Mouse (Mus musculus): ENCODE measurements around the gene Adgrg3. TPM values are rescaled to one million over a fixed set of nuclear protein-coding genes. Genes with fewer than 3 reads are reported as not detected.
"Not testable (repeated sequence)": the region's sequence is repeated elsewhere in the genome, so short reads cannot be mapped to it uniquely, and the experiment has no call there.

Adgrg3 gene
- total RNA-seq, 2 experiments from 2014 or later, result 15.5 to 28.8 TPM

DNA sequence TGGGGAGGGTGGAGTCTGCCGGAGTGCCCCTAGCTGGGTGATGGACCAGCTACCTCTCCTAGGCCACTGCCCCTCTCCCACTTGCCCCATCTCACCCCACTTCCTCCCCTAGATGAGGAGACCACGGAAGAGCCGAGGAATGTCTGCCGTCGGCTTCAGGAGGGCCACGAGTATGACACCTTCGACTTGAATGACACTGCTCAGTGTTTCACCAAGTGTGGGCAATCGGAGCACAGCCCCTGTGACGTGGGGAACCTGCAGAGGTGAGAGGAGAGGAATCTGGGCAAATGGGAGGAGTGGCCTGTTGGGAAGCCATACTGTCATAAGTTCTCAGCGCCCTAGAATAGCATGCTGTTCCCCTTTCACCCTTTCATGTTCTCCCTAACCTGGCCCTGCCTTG, 3.3 kb downstream of the Adgrg3 start:
- peak; percentile 19 for ATAC-seq (ENCODE audit: poor library complexity, severe bottlenecking)

DNA sequence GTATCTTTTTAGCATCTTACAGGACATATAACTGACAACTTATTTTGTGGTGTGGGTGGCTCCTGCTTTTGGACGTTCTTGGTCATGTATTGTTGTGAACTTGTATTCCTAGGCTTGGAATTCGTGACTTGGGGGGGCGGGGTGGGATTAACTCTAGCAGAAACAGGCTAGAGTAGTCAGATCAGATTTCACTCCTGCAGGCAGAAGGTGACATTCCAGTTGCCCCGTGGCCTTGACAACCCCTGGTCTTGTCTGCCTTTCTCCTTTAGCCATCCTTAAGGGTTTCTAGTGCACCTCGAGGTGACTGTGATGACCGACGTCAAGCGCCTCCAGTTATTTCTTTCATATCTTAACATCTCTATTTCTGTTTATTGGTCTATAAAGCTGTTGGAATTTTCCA, 5.7 kb downstream of the Adgrg3 start:
- no peak for ATAC-seq (ENCODE audit: poor library complexity, severe bottlenecking)

DNA sequence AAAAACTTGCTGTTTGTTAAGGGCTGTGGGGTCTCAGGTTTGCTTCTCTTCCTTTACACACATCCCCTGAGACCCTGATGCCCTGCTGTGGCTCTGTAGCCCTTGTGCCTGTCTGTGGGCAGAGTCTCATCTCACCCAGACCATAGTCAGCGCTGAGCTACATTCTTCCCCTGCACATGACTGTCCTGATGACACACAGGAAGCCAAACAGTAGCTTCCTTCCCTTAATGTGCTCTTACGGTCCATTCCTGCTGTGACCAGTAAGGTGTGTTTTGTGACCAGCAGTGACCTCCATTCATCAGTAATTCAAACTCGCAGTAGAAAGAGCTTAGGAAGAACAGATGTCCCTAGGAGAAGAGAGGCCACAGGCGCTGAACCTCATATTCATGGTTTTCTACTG, 6.9 kb downstream of the Adgrg3 start:
- ATAC-seq (ENCODE audit: poor library complexity, severe bottlenecking), result peak; percentile 75

DNA sequence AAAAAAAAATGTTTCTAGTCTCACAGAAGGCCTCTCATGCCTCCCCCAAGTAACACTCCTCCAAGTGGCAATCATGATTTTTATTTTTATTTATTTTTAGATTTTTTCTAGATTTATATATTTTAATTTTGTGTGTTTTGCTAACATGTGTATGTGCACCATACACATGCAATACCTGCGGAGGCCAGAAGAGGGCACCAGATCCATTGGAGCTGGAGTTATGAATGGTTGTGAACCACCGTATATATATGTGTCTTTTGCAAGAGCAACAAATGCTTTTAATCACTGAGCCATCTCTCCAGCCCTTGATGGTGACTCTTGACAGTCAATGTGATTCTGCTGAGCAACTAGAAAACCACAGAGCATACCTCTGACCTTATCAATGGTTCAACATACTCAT, 7.9 kb downstream of the Adgrg3 start:
- ATAC-seq (ENCODE audit: poor library complexity, severe bottlenecking), result no peak

DNA sequence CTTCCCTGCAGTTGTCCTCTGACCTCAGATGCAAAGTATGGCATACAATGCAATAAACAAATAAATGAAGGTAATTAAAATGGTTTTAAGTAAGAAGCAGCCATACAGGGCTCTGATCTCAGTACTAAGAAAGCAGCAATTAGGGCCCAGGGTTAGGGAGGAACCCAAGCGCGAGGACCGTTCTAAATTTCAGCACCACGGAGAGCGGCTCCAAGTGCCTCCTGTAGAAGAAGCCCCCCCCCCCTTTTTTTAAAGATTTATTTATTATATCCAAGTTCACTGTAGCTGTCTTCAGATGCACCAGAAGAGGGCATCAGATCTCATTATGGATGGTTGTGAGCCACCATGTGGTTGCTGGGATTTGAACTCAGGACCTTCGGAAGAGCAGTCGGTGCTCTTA, 10.9 kb downstream of the Adgrg3 start:
- not testable (repeated sequence) for ATAC-seq (ENCODE audit: poor library complexity, severe bottlenecking)

DNA sequence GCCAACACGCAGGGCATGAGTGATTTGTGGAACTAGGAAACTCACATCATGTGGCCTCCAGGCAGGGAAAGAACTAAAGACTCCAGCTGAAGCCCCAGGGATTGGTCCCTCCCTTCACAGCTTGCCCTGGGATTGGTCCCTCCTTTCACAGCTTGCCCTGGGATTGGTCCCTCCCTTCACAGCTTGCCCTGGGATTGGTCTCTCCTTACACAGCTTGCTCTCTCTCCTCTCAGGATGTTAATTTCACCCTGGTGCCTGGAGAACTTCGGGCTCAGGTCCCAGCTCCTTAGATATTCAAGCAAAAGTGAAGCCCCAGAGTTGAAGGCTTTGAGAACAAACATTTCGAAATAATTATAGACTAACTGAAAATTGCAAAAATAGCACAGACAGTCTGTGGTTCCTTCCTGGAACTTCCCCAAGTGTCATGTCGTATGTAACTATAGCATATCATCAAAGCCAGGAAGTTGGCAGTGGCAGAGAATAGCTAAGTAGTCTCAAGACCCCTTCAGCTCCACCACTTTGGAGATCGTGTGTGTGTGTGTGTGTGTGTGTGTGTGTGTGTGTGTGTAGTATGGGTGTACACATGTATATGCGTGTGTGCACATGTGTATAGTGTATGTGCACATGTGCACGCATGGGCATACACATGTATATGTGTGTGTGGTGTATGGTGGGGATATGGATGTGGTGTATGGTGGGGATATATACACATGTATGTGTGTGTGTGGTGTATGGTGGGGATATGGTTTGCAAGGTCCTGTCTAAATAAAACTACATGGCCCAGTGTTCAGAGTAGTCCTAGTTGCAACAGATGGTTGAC, 19.8 kb downstream of the Adgrg3 start:
- peak; percentile 92 for ATAC-seq (ENCODE audit: poor library complexity, severe bottlenecking)

DNA sequence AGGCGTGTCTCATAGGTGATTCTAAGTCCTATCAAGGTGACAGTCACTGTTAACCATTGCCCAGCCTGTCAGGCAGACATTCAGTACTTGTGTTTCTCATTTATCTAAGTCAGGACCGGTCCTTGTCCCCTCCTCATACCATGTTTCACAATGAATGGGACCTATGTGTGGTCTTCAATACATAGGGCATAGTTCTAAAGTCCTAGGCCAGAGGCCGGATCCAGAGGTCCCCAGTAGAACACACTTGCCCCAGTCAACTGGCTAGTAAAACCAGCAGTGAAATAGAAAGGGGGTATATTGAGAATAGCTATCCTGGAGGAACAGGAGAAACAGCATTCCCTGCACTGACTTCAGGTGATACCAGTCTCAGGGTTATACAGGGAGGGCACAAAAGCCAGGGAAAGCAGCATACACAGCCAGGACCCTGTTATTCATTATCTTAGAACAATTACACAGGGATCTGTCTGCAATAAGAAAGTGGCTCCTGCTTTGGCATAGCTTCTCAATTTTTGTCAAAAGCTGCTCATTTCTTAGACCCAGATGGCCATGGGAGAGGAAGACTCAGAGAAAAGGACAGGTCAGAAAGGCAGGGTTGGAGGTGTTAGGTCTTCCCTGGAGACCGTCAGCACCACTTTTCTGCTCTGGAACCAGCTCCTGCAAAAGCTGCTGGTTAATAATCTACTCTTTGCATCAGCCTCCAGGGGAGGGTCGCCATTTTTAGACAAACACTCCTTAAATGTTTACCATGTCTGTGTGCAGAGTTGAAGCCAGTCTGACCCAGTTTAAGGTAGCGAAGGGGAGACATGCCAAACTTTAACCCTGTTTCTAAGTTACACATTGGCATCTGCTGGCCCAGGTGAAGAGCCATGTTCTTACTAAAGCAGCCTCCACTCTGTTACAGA, 24.6 kb downstream of the Adgrg3 start:
- no peak for ATAC-seq (ENCODE audit: poor library complexity, severe bottlenecking)

DNA sequence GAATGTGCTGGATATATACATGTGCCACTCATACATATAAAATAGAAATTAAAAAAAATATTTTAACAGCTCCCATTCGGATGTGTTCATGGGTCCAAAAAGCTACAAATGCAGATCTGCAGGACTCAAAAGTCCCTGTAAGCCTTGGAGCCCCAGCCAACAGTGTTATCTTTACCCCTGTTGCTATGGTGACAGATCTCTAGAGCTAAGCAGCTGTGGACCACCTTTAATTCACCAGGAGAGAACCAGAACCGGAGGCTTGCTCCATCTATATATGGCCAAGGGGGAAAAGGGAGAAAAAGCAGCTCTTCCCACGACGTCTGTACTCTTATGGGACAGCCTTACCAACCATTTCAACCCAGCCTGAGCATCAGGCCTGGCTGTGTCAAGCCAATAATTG, 27.3 kb downstream of the Adgrg3 start:
- ATAC-seq (ENCODE audit: poor library complexity, severe bottlenecking), result no peak

DNA sequence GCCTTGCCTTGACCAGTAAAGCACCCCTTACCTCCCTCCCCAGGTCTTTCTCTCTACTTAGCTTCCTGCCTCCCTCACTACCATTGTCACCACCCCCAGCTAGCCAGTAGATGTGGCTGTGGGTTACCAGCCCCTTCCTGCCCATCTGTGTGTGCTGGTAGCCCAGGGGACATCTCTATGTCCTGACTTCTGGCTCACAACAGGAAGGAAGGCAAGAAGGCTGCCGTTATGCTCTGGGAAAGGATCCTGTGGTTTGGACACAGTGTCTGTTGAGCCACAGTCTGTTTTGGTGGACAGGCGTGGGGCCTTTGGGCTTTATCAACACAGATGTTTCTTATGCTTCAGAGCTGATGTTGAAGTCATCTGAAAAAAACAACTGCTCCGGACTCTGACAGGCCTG, 29.5 kb downstream of the Adgrg3 start:
- peak; percentile 55 for ATAC-seq (ENCODE audit: poor library complexity, severe bottlenecking)

DNA sequence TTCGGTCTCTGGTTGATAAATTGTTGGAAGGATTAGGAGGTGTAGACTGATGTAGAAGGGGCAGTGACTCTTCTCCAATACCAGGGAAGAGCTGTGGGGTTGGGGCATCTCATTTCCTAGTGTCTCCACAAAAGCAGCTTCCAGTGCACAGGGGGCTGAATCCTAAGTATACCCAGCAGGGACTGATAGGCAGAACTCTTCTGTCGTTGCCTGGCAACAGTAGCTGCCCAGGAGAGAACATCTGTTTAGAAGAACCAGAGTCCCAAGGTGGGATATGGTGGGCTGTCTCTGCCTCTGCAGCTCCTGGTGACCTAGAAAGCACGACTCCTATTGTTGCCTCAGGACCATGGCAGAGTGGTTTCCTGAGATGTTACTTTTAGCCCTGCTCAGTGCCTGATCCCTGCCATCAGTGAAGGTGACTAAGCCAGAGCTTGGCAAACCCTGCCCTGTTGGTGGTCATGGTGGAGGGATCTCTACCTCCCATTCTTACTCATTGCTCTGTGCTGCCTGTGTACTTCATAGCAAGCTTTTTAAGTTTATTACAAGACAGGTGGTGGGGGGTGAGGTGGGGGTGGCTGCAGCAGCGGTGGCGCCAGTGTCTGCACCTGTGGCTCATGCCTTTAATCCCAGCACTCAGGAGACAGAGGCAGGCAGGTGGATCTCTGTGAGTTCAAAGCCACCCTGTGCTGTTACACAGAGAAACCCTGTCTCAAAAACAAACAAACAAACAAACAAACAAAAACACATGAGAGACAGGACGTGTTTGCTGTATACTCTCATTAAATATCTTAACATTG, 30.6 kb downstream of the Adgrg3 start:
- no peak for ATAC-seq (ENCODE audit: poor library complexity, severe bottlenecking)

DNA sequence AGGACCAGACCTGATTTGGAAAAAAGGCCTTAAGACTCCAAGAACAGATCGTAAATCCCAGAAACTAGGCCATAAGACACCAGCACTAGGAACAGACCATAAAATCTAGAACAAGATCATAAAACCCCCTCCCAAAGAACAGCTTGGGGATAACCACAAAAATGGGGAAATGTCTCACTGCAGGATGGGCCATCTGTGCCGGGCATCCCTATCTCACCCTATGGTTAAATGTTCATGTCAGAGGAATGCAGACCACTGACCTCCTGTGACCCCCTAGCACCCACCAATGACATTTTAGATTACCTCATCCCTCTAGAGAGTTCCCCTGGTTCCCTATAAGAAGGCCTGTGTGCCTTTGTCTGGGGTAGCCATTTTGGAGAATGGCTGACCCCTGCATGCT, 32.1 kb downstream of the Adgrg3 start:
- no peak for ATAC-seq (ENCODE audit: poor library complexity, severe bottlenecking)

DNA sequence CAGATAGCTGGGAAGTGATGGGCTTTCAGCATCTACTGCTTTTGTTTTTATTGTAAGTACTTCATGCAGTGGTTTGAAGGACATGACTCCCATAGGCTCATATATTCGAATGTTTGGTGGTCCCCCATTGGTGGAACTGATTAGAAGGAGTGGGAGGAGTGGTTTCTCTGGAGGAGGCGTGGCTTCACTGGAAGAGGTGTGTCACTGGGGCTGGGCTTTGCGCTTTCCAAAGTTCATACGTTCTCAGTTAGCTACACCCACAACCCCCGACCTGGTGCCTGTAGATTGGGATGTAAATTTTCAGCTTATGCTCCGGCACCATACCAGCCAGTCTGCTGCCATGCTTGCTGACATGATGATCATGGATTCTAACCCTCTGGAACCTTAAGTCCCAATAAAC, 36.9 kb downstream of the Adgrg3 start:
- no peak for ATAC-seq (ENCODE audit: poor library complexity, severe bottlenecking)

DNA sequence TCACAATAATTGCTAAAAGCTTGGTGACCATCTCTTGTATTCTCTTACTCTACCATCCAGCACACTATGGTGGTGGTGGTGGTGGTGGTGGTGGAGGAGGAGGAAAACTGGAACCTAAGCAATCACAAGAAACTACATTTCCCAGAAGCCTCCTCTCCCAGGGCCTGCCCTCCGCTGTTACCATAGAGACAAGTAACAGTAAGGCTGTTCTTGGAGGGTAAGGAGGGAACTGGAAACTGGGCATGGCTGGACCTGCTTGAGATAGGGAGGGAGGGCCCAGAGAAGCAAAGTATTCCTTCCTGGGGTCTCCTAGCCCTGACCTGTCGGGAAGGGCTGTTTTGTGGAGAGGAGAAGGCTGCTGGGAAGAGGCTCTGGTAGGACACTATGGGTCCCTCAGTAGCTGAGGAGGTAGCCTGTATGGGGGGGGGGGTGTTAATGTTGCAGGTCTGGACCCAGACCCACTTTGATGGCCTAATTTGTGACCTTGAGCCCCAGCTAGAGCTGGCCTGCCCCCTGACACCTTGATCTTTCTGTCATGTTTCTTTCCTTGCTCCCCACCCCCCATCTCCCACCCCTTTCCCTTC, 37.5 kb downstream of the Adgrg3 start, which contains the start of gene Drc7:
Gene Drc7, plus strand, starts transcription at position 177 of the 584 bp plus-strand sequence.
- peak; percentile 83 for ATAC-seq (ENCODE audit: poor library complexity, severe bottlenecking)

DNA sequence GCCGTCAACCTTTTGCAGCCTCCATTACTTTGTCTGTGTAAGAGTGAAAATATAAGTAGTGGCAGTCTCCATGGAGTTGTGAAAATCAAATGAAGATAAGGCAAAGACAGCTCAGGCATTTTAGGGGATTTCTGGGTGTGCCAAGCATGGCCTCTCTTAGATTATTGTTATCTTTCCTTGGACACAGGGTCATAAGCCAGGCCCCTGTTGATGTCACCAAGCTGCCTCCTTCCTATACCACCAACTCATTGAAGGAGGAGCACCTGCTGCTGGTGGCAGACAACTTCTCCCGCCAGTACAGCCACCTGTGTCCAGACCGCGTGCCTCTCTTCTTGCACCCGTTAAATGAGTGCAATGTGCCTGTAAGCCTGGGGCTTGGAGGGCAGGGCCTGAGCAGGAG, 38.9 kb downstream of the Adgrg3 start:
- no peak for ATAC-seq (ENCODE audit: poor library complexity, severe bottlenecking)

DNA sequence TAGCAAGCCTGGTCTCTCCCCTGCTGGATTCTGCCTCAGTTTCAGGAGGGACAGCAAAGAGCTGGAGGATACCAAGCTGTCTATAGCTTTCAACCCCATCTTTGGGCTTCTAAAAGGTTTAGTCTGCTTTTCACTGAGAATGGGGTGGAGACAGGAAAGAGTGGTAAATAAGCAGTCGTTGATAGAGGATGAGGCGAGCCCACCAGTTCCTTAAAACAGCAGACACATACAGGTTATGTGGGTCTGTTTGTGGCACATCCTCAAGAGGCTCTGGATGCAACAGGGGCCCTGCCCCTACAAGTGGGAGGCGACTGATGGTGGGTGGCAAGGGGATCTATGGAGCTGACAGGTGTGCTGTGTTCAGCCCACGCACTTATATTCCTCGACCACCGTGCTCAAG, 41.2 kb downstream of the Adgrg3 start:
- ATAC-seq (ENCODE audit: poor library complexity, severe bottlenecking), result peak; percentile 48; the same call in 1 of the 2 replicates

DNA sequence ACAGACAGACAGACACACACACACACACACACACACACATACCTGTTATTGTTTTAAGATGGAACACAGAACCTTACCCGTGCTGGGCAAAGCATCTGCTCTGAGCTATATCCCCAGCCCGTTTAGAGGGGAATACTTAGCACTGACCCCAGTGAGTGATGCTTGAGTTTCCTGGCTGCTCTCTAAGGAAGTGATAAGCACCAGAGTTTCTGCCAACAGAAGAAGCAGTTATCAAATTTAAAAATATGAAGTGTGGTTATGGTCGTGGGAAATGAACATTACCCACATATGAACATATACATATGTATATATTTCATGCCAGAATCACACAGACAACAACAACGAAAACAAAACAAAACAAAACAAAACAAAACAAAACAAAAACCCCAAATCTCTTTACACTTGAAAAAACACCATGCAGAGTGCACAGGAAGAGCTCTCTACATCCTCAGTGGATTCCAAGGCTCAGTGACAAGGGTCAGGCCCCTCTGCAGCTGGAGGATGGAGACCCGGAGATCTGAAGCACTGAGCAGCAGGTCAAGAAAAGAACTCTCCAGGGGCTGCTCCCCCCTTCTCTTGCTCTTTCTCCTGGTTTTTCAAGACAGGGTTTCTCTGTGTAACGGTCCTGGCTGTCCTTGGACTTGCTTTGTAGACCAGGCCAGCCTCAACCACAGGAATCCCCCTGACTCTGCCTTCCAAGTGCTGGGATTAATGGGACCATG, 42.5 kb downstream of the Adgrg3 start:
- no peak for ATAC-seq (ENCODE audit: poor library complexity, severe bottlenecking)

DNA sequence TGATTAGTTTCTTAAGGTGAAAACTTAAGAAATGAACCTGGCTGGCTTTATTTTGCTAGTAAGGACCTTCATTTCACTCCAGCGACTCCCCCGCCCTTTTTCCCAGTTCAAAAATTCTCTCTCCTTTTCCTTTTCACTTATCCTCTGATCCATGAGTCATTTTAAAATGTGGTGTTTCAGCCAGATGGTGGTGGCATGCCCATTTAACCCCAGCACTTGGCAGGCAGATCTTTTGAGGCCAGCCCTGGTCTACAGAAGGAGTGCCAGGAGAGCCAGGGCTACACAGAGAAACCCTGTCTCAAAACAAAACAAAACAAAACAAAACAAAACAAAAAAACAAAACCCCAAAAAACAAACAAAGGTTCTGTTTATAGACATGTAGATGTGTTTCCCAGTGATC, 47.0 kb downstream of the Adgrg3 start:
- no peak for ATAC-seq (ENCODE audit: poor library complexity, severe bottlenecking)

DNA sequence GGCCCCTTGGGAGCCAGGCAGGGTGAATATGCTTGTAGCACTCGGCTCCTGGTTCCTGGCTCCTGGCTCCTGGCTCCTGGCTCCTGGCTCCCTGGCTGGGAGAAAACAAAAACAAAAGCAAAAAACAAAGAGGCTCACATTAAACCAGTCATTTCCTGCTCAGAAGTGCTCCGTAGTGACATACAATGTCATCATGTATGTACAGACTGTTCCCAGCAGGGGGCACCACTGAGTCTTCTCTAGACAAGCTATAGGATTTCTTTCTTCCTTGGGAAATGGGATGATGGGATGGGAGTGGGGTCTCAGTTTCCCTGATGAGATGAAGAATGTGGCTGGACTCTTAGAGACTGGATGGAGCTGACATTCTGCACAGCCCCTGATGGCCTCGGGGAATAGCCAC, 50.1 kb downstream of the Adgrg3 start:
- ATAC-seq (ENCODE audit: poor library complexity, severe bottlenecking), result peak; percentile 86

DNA sequence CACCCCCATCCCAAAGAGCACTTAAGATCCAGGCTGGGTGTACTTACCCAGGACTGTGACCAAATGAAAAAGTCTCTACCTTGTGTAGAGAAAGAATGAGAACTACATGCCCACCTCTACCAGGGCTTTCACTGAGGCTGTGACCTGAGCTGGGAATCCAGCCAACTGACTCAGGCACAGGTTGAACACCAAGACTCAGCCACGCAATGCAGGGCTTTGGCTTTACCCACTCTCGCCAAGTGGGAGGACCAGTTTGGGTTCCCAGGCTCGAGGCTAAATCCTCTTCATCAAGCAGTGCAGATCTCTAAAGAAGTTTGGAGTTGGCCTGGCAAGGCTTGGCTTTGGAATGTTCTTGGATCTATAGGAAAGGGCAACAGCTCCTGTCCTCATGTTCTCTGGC, 58.0 kb downstream of the Adgrg3 start:
- ATAC-seq (ENCODE audit: poor library complexity, severe bottlenecking), result no peak

DNA sequence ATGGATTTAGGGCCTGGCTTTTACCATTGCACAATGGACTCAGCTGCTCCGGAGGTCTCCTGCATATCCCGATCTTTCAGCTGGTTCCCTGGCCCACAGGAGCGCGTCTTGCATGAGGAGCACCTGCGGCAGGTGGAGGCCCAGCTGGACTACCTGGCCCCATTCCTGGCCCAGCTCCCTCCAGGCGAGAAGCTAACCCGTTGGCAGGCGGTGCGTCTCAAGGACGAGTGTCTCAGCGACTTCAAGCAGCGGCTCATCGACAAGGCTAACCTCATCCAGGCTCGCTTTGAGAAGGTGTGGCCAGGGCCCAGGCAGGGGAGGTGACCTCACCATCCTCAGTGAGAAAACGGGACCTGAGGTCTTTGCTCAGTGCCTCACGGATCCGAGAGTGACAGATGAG, 58.7 kb downstream of the Adgrg3 start:
- no peak for ATAC-seq (ENCODE audit: poor library complexity, severe bottlenecking)
